Mouse (Mus musculus) heart, adult 2 months (tissue): ENCODE results near the gene Aqp3.

ENCODE experiments used
- CTCF ChIP-seq: fragments of 200-600 bp; IDR thresholded peaks from 2 replicates; pipeline ENCODE4 v1.8.1; 2022; ENCODE audit warnings: antibody characterized with exemption, mild to moderate bottlenecking, moderate library complexity
- EP300 ChIP-seq: fragments of 200-500 bp; IDR thresholded peaks from 2 replicates; pipeline ENCODE4 v1.6.1; 2011; ENCODE audit warnings: low read depth, low read length, control low read depth; ENCODE audit not compliant: insufficient read depth
- POLR2A ChIP-seq: fragments of 200-500 bp; IDR thresholded peaks from 2 replicates; pipeline ENCODE4 v1.6.1; 2011; ENCODE audit warnings: mild to moderate bottlenecking, low read depth, low read length, control low read depth; ENCODE audit not compliant: insufficient read depth

GRCm38 (mm10) chr4:41063351-41063750 is 34.6 kb downstream of the Aqp3 start:
- TF ChIP-seq CTCF (no peak), EP300 (no peak), POLR2A (no peak)
